Mouse (Mus musculus) liver, embryonic 11.5 days (tissue): ENCODE measurements around the gene 1700003E16Rik. TPM values are rescaled to one million over a fixed set of nuclear protein-coding genes. Genes with fewer than 3 reads are reported as not detected.
A peak's percentile ranks its signal among the peaks of the same experiment; 100 is the strongest.

ENCODE experiments used
- ATAC-seq: fragments of 200-750 bp; cut with Nextera tagmentation; replicated peaks from 2 replicates; pipeline ENCODE4 v1.8.0; 2017; ENCODE audit warnings: moderate number of reproducible peaks, mild to moderate bottlenecking, moderate TSS enrichment, moderate library complexity; ENCODE audit not compliant: low FRiP score
- DNase-seq: peaks from one replicate; pipeline ENCODE4 v3.0.0-alpha.2; 2017; ENCODE audit warnings: low spot score
- H3K27ac ChIP-seq: fragments of 300-500 bp; sonication (generic); 2 replicates; pipeline ENCODE4 v1.5.1; 2014; ENCODE audit warnings: mild to moderate bottlenecking, low read depth, low read length, control low read depth
- H3K27me3 ChIP-seq: fragments of 300-500 bp; sonication (generic); replicated peaks from 2 replicates; pipeline ENCODE4 v1.6.1; 2014; ENCODE audit warnings: low read length, mixed read lengths; ENCODE audit not compliant: control insufficient read depth, insufficient read depth
- H3K36me3 ChIP-seq: fragments of 300-500 bp; sonication (generic); 2 replicates; pipeline ENCODE4 v1.6.1; 2014; ENCODE audit warnings: mild to moderate bottlenecking, low read length, moderate library complexity, mixed read lengths; ENCODE audit not compliant: control insufficient read depth, insufficient read depth
- H3K4me1 ChIP-seq: fragments of 300-500 bp; sonication (generic); replicated peaks from 2 replicates; pipeline ENCODE4 v1.6.1; 2014; ENCODE audit warnings: low read length, mixed read lengths; ENCODE audit not compliant: control insufficient read depth, insufficient read depth
- H3K4me2 ChIP-seq: fragments of 300-500 bp; sonication (generic); 2 replicates; pipeline ENCODE4 v1.6.1; 2014; ENCODE audit warnings: mild to moderate bottlenecking, control low read depth, moderate library complexity
- H3K4me3 ChIP-seq: fragments of 300-500 bp; sonication (generic); 2 replicates; pipeline ENCODE4 v1.5.1; 2014; ENCODE audit warnings: low read depth, low read length, control low read depth
- H3K9ac ChIP-seq: fragments of 300-500 bp; sonication (generic); 2 replicates; pipeline ENCODE4 v1.6.1; 2014; ENCODE audit warnings: low read depth, low read length, control low read depth
- H3K9me3 ChIP-seq: fragments of 300-500 bp; sonication (generic); 2 replicates; pipeline ENCODE4 v1.6.1; 2016; ENCODE audit warnings: low read length, inconsistent platforms, mixed read lengths; ENCODE audit not compliant: control insufficient read depth
- WGBS: fragments of 180-500 bp; shearing (Covaris S2); extraction: QIAGEN DNeasy Blood & Tissue Kit; methylation state at CpG from one replicate; pipeline ENCODE4 v1.1.7; 2014; 5-methylcytosine and 5-hydroxymethylcytosine counted together
- polyA plus RNA-seq: library from polyadenylated mRNA; unstranded; fragments of >200 nt; fragmentation: Nextera tagmentation; extraction: Ambion mirVana; gene quantifications from 2 replicates; pipeline ENCODE4 v1.2.1, GENCODE M21; 2014

1700003E16Rik gene
- polyA plus RNA-seq, 1 experiment from 2014 or later, result 0.08 TPM

DNA sequence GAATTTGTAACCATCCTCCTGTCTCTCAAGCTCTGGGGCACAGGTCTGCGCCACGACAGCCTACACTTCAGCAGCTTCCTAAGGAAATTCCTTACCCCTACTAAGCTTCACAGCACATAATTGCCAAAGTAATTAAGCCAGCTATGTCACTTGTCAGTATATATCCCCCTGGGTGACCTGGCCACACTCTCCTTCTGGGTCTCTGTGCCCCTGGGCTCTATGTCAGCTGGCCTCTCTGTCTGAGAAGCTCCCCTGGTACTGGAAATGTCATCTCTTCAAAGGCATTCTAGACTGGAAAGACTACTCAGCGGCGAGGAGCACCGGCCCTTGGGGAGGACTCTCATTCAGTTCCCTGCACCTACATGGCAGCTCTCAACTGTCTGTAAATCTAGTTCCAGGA lies 33.2 kb upstream of the 1700003E16Rik start:
- no peaks in the 10 kb centered on the region for H3K27me3 ChIP-seq
- H3K4me3 ChIP-seq, result peak overlapping the region; percentile 85
- WGBS, result 89% methylated on average over 5 of the region's 5 CpGs
- DNase-seq (no peak), ATAC-seq (no peak)
- peak overlapping the region; percentile 88; the same call in 1 of the 2 replicates for H3K9ac ChIP-seq
- H3K4me2 ChIP-seq, result peak overlapping the region; percentile 100
- H3K27ac ChIP-seq, result no peak overlapping the region
- H3K9me3 ChIP-seq, result no peaks in the 10 kb centered on the region
- H3K4me1 ChIP-seq, result peaks cover 32% of the 10 kb centered on the region
- peaks cover 13% of the 10 kb centered on the region; the same call in 1 of the 2 replicates for H3K36me3 ChIP-seq

DNA sequence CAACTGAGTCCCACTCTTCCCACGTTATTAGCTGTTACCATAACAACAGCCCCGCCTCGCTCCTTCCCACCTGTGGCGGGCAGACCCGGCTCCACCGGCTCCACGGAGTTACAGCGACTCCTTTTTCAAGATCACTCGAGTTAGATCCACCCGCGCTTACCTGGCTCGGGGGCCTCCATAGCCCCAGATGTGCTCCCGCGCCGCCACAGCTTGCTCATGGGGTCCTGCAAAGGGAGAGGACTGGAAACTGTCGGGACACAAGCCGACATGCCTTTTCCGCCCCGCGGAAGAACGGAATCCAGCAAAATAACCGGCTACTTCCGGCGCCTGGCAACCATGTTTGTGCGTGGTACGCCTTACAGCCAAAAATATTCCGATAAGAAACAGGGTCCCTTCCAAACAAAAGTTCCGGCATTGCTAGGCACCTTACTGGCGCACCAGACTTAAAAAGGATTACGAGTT lies 31.3 kb upstream of the 1700003E16Rik start:
- Histone ChIP-seq H3K27ac (peak overlapping the region; percentile 69), H3K4me3 (peak overlapping the region; percentile 77), H3K9me3 (no peaks in the 10 kb centered on the region), H3K4me1 (peaks cover 26% of the 10 kb centered on the region), H3K9ac (peak overlapping the region; percentile 86), H3K27me3 (no peaks in the 10 kb centered on the region), H3K36me3 (0 out of 2 replicates have a peak, but pooled peaks cover 2% of the 10 kb centered on the region), H3K4me2 (peak overlapping the region; percentile 95)
- WGBS, result under 1% methylated on average over 30 of the region's 30 CpGs
- peak; percentile 90 for DNase-seq
- peak; percentile 10; the same call in 1 of the 2 replicates for ATAC-seq

DNA sequence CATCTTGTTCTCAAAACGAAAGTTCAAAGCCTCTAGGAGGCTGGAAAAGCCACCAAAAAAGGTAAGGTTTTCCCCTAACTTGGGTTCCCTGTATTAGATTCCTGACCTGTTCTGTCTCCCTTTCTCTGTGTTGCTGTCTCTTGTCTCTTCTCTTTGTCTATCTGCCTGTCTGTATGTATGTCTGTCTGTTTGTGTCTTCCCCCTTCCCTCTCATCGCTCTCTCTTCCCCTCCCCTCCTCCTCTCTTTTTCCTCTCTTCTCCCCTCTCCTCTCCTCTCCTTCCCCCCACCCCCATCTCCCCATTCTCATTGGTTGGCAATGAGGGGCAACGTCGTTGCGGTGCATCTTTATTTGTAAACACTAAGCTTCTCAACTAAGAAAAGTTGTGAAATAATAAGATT lies 30.9 kb upstream of the 1700003E16Rik start, which contains the start of gene Ino80b:
Gene Ino80b, minus strand, starts transcription at position 101 of the 400 bp plus-strand sequence.
- Histone ChIP-seq H3K9ac (peak within 1 kb of the TSS; percentile 86), H3K4me3 (peak within 1 kb of the TSS; percentile 77), H3K27ac (peak within 1 kb of the TSS; percentile 69), H3K27me3 (no peaks in the 10 kb centered on the region), H3K4me2 (peak within 1 kb of the TSS; percentile 95), H3K36me3 (0 out of 2 replicates have a peak, but pooled peaks cover 2% of the 10 kb centered on the region), H3K9me3 (no peaks in the 10 kb centered on the region), H3K4me1 (peaks cover 21% of the 10 kb centered on the region)
- no peak for DNase-seq
- ATAC-seq, result no peak
- 30% methylated on average over 5 of the region's 5 CpGs for WGBS

DNA sequence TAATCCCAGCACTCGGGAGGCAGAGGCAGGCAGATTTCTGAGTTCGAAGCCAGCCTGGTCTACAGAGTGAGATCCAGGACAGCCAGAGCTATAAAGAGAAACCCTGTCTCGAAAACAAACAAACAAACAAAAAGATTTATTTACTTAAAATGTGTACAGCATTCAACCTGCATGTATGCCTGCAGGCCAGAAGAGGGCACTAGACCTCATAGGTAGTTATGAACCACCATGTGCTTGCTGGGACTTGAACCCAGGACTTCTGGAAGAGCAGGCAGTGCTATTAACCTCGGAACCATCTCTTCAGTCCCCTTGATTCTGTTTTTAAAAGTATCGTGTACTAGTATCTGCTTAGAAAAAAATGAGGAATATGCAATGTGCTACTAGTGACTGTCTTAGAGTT lies 28.8 kb upstream of the 1700003E16Rik start:
- DNase-seq, result no peak
- WGBS, result 84% methylated on average over 5 of the region's 5 CpGs

DNA sequence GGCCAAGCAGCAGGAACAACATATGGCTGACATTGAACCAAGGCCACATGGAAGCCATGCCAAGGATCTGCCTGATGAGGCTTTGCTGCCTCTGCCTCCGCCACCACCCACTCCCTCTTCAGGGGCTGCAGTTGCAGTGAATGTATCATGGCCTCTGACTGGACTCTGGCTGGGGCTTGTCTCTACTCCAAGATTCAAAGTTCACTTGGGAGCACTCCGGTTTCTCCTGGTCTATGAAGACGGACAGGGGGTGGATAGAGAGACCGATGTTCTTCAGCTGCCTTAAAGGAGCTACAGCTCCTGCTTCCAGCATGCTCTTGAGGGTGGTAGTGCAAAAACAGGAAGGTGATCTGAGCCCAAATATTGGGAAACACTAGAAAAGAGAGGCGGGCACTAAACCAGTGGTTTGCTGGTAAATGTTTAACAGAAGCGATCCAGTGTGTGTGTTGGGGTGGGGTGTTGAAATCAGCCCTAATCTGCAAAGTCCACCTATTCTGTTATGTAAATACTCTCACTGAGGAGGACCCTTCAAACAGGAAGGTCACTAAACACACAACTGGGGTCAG lies 24.7 kb upstream of the 1700003E16Rik start:
- Histone ChIP-seq H3K4me3 (no peak overlapping the region), H3K4me2 (peak overlapping the region; percentile 11; the same call in 1 of the 2 replicates), H3K9ac (no peak overlapping the region), H3K9me3 (no peaks in the 10 kb centered on the region), H3K36me3 (no peaks in the 10 kb centered on the region), H3K27me3 (peaks cover 15% of the 10 kb centered on the region), H3K4me1 (peaks cover 13% of the 10 kb centered on the region), H3K27ac (peak overlapping the region; percentile 20)
- WGBS, result 50% methylated on average over 6 of the region's 6 CpGs
- ATAC-seq (peak; percentile 57), DNase-seq (no peak)

More for the DNA sequence above, 28.8 kb upstream of the 1700003E16Rik start:
- H3K27ac ChIP-seq, result no peak overlapping the region
- no peaks in the 10 kb centered on the region for H3K27me3 ChIP-seq
- no peak overlapping the region for H3K4me2 ChIP-seq
- H3K4me3 ChIP-seq, result no peak overlapping the region
- no peaks in the 10 kb centered on the region for H3K9me3 ChIP-seq
- ATAC-seq, result no peak
- peaks cover 17% of the 10 kb centered on the region for H3K4me1 ChIP-seq
- H3K9ac ChIP-seq, result no peak overlapping the region
- H3K36me3 ChIP-seq, result 0 out of 2 replicates have a peak, but pooled peaks cover 2% of the 10 kb centered on the region

DNA sequence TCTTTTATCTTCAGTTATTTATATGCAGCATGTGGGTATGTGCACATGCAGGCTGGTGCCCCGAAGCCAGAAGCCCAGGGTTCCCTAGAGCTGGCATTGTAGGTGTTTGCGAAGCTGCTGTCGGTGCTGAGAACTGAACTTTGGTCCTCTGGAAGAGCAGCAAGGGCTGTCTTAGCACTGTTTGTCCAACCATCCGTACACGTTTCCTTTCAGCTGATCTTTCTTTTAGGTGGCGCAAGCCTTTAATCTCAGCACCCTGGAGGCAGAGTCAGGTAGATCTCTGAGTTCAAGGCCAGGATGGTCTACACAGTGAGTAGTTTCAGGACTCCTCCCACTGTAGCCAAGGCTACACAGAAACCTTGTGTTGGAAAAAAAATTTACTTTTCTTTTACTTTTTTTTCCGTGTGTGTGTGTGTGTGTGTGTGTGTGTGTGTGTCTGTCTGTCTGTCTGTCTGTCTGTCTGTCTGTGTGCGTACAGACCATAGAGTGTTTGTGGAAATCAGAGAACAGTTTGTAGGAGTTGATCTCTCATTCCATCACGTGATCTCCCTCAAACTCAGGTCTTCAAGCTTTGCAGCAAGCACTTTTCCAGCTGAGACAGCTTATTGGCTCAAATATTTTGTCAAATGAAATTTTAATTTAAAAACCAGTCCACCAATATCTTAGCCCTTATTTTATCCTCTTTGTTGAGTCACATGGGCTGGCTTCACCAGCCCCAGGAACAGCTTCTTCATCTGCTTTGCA lies 23.9 kb upstream of the 1700003E16Rik start:
- Histone ChIP-seq H3K27me3 (peaks cover 15% of the 10 kb centered on the region), H3K4me2 (no peak overlapping the region; the same call in 1 of the 2 replicates), H3K9ac (no peak overlapping the region), H3K27ac (peak overlapping the region; percentile 66), H3K9me3 (no peaks in the 10 kb centered on the region), H3K4me1 (peaks cover 17% of the 10 kb centered on the region), H3K36me3 (no peaks in the 10 kb centered on the region), H3K4me3 (no peak overlapping the region)
- DNase-seq (no peak), ATAC-seq (0 out of 2 replicates have a peak, but pooled peaks have one; percentile 14)
- 74% methylated on average over 9 of the region's 9 CpGs for WGBS

DNA sequence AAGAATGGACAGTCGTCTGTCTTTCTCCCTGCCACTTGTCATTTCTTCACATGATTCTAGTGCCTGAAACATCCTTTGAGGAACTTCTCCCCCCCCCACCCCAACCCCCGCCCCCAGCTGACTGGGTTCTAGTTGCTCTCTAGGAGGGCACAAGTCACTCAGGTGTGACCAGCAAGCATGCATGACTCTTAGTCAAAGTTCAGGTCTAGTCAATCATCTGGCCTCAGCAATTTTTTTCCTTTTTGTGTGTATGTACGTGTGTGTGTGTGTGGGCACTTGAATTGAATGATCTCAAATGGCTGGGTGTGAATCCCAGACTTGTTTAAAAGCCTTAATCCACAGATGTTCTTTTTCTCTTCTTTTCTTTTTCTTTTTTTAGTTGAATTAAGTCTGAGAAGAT lies 22.0 kb upstream of the 1700003E16Rik start:
- Histone ChIP-seq H3K4me2 (no peak overlapping the region), H3K27me3 (peaks cover 15% of the 10 kb centered on the region), H3K36me3 (no peaks in the 10 kb centered on the region), H3K4me1 (peaks cover 29% of the 10 kb centered on the region), H3K9me3 (no peaks in the 10 kb centered on the region), H3K4me3 (no peak overlapping the region), H3K27ac (no peak overlapping the region), H3K9ac (no peak overlapping the region)
- ATAC-seq (no peak), DNase-seq (no peak)
- WGBS, result 68% methylated on average over 3 of the region's 3 CpGs

DNA sequence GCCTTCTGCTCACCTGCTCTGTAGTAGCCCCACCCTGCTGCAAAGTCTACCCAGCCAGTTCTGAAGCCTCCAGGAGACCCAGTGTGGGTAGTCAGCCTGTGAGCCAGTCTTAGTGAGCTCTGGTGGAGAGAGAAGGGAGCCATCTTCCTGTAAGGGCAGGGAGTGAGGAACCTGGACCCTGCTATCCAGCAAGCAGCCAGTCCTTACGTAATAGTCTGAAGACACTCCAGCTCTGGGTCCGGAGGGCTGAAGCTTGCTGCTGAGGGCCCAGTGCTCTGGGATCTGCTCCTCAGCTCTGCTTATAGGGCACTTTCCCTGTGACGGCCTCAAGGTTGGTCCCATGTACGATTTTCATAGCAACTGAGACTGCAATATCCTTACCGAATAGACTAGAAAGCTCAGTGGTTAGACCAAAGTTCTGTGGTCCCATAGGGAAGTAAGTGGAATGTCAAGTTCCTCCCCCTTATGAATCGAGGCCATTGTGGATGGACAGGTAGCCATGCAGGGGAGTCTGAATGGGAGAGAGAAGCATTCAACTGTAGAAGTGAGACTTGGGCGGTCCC lies 21.2 kb upstream of the 1700003E16Rik start, which contains the start of gene Rtkn:
Gene Rtkn, plus strand, starts transcription at position 513 of the 563 bp plus-strand sequence.
- ATAC-seq (no peak), DNase-seq (no peak)
- H3K36me3 ChIP-seq, result no peaks in the 10 kb centered on the region; the same call in 1 of the 2 replicates
- peaks cover 15% of the 10 kb centered on the region for H3K27me3 ChIP-seq
- H3K9me3 ChIP-seq, result no peaks in the 10 kb centered on the region
- peak within 1 kb of the TSS; percentile 86 for H3K4me2 ChIP-seq
- peaks cover 29% of the 10 kb centered on the region for H3K4me1 ChIP-seq
- 62% methylated on average over 7 of the region's 7 CpGs for WGBS
- peak within 1 kb of the TSS; percentile 63 for H3K4me3 ChIP-seq
- H3K27ac ChIP-seq, result peak within 1 kb of the TSS; percentile 97; the same call in 1 of the 2 replicates
- peak within 1 kb of the TSS; percentile 86 for H3K9ac ChIP-seq
